Mouse (Mus musculus) testis, postnatal 14 days (tissue): ENCODE measurements at regions not wholly inside any gene's neighbourhood (a gene's known extent, or its start where the extent isn't known, plus 50 kb on each side); places are given as distances from the start of the nearest gene placed in this dataset.

Experiments
- DNase-seq: peaks from one replicate; pipeline ENCODE4 v3.0.0; 2021; ENCODE audit warnings: low spot score

DNA sequence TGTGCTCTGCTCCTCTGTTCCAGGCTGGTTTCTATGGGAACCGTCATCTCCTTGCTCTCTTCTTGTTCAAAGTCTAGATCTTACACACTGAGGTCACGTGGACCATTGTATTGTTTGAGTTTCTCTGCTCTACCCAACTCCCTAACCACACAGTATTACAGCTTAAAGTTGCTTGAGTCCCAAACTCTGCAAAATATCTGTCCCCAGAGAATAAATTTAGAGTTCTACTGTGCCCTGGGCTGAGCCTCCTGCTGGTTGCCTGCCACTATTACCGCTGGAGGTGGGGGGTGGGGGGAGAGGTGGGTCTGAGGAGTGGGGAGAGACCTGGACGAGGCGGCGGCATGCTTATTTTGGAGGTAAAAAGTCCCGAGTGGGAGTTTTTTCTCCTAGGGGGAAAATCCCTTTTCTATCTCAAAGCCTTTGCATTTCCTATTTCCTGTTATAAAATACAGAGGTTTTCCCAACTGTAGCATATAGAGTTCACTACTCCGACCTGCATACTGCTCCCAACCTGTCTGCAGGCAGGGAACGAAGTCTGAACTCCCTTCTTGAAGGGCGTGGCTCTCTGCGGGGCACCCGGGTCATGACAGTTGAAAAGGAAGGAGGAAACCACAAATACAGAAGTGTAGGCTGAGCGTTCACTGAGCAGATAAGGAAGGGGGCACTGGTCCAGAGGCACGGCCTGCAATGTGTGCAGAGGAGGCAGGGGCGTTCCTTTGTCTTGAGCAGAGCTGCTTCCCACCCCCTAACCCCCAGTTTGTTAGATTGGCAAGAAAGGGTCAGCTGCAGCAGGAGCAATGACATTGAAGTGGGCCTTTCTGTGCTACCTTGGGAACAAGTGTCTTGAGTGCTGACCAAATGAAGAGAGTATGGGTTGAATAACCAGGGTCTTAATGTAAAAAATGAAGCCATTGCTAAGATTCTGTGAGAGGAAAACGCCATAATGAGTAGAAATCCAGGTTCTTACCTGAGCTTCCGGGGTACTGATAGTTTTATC, 188.7 kb downstream of the Akap7 start:
- DNase-seq = peak; percentile 13

DNA sequence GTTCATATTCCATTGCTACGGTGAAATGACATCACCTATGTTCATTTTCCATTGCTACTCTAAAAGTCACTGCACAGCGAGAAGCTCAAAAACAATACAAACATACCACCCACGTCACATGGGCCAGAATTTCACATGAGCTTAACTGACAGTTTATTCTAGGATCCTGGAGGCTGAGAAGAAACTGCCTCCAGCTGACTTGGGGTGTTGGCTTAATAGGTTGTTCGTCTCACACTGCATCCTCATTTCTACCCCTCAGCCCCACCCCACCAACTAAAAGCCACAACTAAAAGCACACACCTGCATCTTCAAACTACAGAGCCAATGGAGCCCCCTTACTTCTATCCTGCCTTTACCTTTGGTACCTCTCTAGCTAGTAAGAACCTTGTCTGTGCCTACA, 187.0 kb upstream of the Arg1 start:
- no peak for DNase-seq

DNA sequence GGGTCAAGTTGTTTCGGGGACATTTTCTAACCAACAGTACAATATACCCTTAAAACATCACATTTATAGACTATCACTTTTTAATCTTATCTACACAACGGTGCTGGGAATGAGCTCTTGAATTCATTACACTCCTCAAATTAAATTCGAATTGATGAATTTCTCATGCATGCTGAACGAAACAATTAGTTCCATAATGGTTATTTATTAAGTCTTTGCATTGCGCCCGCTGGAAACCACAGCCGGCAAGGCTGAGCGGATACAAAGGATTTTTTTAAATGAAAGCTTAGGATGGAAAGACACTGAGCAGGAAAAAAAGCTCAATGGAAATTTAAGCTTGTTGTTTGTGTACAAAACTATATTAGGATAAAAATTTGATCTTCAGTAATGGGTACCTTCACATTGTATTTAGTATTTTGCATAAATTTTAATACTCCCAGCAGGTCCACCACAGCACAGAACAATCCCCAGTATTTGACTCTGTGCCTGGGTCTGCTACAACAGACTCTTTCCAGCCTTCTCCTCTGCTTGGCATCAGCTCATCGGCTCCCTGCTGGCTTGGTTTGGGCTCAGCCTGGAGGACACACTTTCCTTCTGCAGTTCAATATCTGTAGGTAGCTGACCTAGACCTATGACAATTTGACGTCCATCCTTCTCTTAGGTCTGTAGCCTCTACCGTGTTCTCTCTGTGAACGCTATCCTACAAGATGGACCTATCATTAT, 185.3 kb upstream of the Arg1 start:
- DNase-seq = no peak

DNA sequence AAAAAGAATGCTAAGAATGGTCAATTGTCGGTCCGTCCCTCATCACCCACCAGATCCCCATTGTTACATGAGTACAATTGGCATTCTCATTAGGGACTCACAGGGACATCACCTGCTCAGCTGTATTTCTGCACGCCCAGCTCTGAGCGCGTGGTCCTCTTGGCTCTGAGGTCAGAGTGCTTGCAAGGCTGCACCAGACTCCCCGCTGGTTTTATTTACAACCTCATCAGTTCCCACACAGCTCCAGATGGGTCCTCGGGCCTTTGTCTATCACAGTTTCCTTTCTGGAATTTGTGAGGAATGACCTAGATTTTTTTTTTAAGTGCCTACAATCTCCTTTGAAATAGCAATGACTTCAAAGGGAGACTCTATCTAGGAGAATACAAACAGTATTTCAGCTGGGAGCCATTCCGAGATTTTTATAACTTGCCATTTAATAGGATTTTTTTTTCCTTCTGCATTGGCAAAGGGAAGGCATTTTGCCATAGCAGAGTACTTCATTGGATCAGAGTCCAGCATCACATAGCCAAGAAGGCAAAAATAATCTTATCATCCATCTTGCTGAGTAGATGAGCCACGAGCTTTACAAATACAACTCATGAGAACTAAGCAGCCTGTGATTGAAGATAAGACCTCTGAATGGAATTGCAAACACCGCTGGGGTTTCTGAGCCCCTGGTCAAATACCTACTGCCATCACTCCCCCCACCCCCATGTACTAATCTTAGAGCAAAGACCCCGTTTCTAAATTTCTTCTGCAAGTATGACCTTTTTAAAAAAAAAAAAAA, 184.5 kb upstream of the Arg1 start:
- DNase-seq = no peak

DNA sequence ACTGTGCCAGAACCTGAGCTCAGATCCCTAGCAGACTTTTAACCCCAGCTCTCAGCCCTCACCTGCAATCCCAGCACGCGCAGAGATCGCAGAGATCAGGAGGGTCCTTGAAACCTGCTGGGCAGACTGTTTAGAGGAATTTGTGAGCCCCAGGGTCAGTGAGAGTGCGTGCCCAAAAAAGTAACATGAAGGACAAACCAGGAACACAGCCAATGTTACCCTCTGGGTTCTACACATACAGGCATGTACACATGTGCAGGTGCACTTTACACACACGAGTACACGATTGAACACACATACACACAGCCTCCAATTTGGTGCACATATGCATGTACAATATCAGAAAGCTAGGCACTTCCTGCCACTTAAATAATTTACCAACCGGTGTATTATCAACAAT, 183.9 kb upstream of the Arg1 start:
- no peak for DNase-seq

DNA sequence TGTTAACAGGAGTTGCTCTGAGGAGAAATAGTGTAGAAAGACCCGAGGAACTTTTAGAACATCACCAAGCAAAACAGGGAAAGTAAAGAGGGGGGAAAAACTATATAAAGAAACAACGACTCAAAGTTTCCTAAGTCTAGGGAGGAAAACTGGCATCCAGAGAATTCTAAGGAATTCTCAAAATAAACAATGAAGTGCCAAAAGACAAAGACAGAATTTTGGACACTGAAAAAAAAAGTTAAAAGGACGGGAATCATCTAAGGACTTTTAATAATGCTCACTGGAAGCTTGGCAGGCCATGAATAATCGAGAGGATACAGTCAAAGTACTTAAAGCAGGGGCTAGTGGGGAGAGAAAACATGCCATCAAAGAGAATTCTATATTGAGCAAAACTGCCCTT, 170.8 kb upstream of the Arg1 start:
- DNase-seq = no peak

DNA sequence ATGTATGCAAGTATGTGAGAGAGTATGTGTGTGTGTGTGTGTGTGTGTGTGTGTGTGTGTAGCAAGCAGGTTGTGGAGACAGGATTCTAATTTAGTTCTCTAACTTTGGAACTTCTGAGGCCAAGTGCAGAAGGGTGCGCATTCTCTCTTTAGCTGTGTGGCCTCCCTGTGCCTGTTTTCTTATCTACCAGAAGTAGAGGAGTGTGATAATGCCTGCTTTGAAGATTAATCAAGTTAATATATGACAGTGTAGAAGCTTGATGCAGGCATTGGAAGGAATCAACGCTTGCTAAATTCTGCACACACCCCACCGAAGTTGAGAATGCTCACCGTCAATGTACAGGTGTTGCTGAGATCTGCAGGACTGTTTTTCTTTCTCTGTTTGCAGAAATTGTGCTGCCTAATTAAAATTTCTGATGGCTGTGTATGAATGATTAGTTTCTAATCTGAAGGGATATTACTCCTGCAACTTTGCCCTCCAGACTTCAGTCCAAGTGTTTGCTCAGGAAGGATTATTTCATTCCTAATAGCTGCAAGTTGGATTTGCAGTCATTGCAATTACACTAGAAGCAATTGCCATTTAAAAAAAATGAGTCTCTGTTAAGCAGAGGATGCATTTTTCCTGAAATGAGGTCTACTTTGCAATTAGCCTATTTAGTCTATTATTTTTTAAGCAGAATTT, 162.6 kb upstream of the Arg1 start:
- DNase-seq = no peak

DNA sequence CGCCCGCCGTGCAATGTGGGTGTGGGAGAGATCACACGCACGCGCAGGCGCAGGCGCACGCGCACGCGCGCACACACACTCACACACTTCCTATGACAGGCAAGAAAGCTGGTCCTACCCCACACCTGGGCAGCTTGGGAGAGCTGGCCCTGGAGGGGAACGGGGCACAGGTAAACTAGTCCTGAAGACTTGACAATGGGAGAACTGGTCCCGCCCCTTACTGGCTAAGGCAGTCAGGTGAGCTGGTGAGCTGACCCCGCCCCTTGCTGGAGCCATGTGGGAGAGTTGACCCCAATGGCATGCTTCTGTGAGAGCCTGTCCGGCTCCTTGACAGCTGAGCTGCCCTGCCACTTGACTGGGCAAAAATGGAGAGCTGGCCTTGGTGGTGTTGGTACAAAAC, 159.5 kb upstream of the Arg1 start:
- no peak for DNase-seq

DNA sequence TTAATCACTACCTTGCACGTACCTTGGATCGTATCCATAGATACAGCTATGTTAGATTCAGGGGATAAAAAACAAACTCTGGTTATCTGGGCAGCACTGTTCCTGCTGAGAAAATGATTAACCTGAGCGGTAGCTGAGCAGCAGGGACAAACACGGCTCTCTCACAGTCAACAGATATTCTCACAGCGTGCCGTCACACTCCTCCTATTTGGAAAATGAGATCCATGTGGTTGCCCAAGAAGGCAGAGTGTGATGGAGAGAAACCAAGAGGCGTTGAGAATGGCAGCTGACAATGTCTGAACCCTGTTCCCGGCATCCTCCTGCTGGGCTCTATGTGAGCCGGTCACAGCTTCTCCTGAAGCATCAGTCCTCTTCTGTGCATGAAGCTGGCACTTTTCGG, 155.6 kb upstream of the Arg1 start:
- no peak for DNase-seq

DNA sequence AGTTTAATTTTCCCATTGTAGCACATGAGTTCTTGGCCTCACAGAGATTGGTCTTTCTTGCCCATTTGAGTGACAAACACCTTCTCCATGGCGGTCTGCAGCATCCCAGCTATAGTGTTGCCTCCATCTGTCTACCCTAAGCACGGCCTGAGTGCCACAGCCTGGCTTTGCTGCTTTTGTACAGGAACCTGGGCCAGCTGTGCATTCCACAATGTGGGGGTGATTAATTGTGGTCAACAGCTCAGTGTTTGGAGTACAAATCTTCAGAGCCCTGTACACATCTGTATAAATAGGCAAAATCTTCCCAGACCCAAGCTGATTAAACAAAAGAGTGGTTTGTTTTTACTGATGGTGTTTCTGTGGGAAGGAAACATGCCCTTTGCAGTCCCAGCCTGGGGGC, 145.3 kb upstream of the Arg1 start:
- DNase-seq = no peak

DNA sequence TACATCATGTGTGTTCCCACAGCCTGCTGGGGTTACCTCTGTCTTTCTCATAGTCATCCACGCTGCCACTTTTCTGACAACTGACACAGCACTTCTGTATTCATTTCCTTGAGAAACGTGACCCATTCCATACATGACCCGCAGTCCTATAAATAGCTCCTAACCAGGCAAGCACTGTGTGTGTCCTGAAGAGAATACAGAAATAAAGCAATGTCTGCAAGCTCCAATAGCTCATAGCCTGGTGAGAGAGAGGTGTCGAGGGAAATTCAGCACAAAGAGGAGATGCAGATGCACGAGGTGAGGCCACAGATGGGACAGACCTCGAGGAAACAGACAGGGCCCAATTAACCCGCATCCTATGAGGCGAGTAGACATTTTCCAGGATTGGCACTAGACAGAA, 141.0 kb upstream of the Arg1 start:
- DNase-seq = no peak

DNA sequence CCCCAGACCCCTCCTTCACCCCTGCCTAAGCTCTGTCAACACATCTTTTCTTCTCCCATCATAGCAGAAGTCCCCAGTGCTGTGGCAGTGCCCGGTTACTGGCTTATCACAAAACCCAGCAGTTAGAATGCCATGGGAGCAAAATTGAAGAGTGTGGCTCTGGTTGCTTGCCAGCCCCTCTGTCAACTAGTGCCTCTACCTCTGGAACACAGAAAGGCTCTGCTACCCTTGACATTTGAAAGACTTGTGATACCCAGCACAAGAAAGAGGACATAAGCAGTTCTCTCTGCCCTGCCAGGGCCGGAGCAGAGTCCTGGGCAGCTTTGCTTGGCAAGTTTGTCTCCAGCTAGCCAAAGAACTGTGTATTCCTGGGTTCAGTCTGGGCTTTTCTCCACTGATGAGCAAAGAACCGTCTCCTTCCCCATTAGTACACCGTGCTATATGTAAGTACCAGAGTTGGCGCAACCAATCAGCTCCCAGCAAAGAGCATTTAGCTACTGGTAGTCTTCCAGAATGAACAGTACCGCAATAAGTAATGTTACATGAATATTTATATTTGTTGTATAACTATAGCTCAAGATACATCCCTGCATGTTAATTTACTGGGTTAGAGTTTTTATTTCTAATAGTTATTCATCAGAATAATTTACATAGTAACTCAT, 137.5 kb upstream of the Arg1 start:
- no peak for DNase-seq

DNA sequence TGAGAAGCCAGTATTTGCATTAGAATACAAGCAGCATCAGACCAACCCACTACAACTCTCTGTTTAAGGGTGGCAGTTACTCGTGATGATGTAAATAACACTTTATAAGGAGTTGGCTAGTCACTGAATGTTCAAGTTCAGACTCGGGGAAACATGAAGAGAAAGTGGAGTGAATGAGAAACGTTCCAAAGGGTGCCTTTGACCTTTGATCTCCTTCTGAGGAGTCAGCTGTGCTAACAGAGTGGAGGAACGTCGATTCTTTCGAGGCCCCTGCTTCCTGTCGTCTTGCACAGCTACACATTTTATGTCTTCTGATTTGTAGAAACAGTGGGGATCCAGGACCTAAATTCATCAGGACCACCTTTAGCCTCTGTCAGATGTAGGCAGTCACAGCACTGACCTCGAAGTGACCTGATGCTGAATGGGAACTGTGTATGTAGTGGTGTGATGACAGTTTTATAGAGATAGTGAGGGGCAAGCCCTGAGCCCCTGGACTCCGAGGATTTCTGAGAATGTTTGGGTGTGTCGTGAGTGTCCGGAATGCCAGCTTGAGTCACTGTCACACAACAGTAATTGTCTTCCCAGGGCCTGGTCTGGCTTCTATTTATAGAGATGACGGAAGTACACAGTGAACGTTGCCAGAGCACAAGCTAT, 134.2 kb upstream of the Arg1 start:
- no peak for DNase-seq

DNA sequence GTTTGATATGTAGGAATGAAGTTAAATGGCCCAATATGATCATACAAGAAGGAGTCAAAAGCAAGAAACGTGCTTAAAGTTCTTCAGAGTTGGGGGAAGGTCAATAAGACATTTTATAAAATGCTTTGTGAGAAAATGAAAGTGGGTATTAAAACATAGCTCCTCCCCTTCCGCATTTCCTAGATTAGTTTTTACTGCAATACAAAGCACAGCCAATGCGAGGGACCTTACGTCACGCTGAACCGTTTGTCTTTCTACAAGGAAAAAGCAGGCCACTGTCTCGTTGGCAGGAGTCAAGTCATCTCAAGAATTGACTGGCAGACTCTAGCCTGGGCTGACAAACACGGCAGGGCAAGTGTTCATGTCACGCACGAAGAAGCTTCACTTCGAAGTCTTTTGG, 131.4 kb upstream of the Arg1 start:
- DNase-seq = no peak

DNA sequence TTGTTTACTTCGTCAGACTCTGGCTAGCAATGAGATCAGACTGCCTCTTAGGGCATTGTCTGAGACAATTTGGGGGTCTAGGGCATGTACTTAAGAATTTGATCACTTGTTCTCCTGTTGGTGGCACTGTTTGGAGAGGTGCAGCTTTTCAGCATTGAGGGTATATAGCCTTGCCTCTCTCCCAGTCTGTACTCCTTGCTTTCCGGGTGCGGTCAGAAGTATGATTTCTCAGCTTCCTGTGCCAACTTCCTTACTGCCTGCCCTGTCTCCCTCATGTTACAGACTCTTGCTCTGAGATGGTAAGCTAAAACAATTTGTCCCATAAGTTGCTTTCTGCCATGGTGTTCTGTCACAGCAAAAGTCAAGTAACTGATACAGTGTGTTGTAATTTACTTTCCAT, 124.7 kb upstream of the Arg1 start:
- DNase-seq = no peak

DNA sequence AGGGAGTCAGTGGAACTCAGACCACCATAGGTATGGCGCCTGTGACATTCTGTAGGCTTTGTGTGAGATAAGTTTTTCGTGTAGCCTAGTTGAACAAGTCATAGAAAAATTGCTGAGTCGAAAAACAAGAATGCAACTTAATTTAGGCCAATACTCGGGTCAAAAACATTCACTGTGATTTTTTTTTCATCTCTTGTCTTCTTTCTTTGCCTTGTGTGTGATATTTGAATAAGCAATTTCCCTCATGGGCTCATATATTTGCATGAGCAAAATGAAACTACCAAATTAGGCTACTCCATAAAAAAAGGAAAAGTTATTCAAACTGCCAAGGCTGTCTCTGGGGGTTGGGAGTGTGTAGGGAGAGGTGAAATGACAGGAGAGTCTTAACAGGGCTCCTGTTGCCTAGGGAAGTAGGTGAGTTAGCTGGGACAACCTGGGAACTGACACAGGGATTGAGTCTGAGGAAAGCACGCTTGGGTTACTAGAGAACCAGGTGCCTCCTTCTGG, 124.1 kb upstream of the Arg1 start:
- no peak for DNase-seq

DNA sequence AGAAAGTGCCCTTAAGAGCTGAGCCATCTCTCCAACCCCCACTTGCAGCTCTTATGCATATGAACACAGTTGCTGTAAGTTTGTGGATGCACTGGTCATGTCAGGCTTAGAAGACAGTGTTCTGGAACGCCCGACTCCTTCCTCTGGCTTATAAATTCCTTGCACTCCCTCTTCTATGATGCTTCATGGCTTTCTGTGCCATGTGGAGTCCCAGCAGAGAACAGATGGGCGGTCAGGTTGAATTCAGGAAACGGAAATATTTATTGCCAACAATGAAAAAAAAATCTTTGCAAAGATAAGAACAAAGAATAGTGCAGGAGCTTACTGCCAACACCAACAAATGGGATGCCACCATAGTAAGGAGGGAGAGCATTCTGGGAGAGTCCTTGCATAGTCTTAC, 113.9 kb upstream of the Arg1 start:
- no peak for DNase-seq

DNA sequence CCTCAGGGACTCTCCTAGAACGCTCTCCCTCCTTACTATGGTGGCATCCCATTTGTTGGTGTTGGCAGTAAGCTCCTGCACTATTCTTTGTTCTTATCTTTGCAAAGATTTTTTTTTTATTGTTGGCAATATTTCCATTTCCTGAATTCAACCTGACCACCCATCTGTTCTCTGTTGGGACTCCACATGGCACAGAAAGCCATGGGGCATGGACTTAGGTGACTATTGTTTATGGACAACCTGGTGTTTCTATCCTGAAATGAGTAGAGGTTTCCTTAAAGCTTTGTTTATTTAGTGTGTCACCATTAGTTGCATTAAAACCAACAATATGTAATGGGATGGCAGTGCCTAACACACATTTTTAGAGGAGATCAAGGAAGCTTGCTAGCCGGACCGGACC, 112.6 kb upstream of the Arg1 start:
- DNase-seq = no peak

DNA sequence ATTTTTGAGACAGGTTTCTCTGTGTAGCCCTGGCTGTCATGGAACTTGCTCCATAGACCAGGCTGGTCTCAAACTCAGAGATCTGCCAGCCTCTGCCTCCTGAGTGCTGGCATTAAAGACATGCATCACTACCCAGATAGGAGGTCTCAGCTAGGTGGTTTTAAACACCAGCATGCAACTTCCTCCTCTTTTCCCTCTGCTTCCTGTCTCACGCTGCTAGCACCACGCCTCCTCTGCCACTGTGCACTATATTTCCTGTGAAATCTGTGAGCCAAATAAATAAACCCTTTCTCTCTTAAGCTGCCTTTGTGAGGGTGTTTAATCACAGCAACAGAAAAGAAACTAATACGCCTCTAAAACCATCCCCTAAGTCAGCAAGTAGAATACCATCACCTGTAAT, 109.6 kb upstream of the Arg1 start:
- DNase-seq = no peak

DNA sequence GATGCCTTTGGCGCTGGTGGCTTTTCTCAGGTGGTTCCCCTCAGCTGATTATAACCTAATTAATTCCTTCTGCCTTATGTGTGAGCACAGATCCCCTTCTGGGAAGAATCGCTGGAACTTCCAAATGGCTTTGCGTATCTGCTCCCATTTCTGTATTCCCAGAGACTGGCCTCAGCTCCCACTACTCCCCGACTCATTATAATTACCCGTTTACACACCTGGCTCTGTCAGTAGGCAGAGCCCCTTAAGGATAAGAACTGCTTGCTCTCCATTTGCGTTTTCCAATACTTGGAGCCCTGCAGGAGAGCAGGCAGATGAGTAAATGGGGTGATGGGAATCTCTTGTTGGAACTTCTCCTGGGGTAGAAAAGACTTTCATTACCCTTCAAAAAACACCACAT, 108.1 kb upstream of the Arg1 start:
- no peak for DNase-seq

DNA sequence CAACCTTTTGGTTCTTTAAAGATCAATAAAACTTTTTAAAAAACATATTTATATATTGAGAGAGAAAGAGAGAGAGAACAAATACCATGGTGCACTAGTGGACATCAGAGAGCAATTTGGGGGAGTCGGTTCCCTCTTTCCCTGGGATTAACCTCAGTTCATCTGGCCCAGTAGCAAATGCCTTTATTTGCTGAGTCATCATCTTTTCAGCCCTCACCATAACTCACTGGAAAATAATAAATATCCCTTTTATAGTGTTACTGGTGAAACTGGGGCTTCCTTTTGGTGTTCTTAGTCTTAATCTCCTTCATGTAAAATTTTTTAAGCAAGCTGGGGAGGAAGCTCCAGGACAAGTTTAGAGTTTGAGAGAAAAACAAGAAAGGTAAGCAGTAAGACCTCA, 105.3 kb upstream of the Arg1 start:
- no peak for DNase-seq
